Mouse (Mus musculus) myocyte (in vitro differentiated cells): ENCODE measurements around the gene Nup214.

Experiments
- CEBPB ChIP-seq: IDR thresholded peaks from 2 replicates; pipeline ENCODE4 v1.6.1; 2011; ENCODE audit warnings: mild to moderate bottlenecking, moderate library complexity; ENCODE audit not compliant: poor library complexity, insufficient read depth, severe bottlenecking
- E2F4 ChIP-seq: IDR thresholded peaks from one replicate; pipeline ENCODE4 v1.6.1; 2011; ENCODE audit warnings: mild to moderate bottlenecking, control low read depth, moderate library complexity; ENCODE audit not compliant: insufficient read depth
- MAX ChIP-seq: IDR thresholded peaks from one replicate; pipeline ENCODE4 v1.6.1; 2011; ENCODE audit warnings: low read depth, mild to moderate bottlenecking, control low read depth
- MYOD1 ChIP-seq, 3 experiments: IDR thresholded peaks; one replicate each; pipeline ENCODE4 v1.6.1; 2011; ENCODE audit warnings: control low read depth in 2 of 3, low read depth in 2 of 3, mild to moderate bottlenecking in 2 of 3, moderate library complexity in 1 of 3; ENCODE audit not compliant: insufficient read length in 2 of 3, control insufficient read depth in 1 of 3
- MYOG ChIP-seq, 3 experiments: IDR thresholded peaks; one replicate each; pipeline ENCODE4 v1.6.1; 2011; ENCODE audit warnings: control low read depth in 2 of 3, low read depth in 2 of 3, mild to moderate bottlenecking in 2 of 3; ENCODE audit not compliant: insufficient read length in 2 of 3, control insufficient read depth in 1 of 3, insufficient read depth in 1 of 3
- POLR2A ChIP-seq: IDR thresholded peaks from one replicate; pipeline ENCODE4 v1.6.1; 2011; ENCODE audit warnings: low read depth, mild to moderate bottlenecking, control low read depth, moderate library complexity; ENCODE audit not compliant: insufficient read length
- POLR2AphosphoS2 ChIP-seq: IDR thresholded peaks from one replicate; pipeline ENCODE4 v1.6.1; 2011; ENCODE audit warnings: low read depth, control low read depth; ENCODE audit not compliant: insufficient read length
- REST ChIP-seq: IDR thresholded peaks from one replicate; pipeline ENCODE4 v1.6.1; 2011; ENCODE audit warnings: mild to moderate bottlenecking, control low read depth, moderate library complexity; ENCODE audit not compliant: insufficient read depth, insufficient read length
- TCF12 ChIP-seq: IDR thresholded peaks from one replicate; pipeline ENCODE4 v1.6.1; 2011; ENCODE audit warnings: mild to moderate bottlenecking, control low read depth; ENCODE audit not compliant: poor library complexity, insufficient read depth, severe bottlenecking

- TF ChIP-seq POLR2A (no peak), MYOG (IDR thresholded peaks at IDR 0.05; ENCODE audit: control insufficient read depth in 1 of 3, insufficient read depth in 1 of 3, insufficient read length in 2 of 3, low read depth in 2 of 3) (no peak), MYOD1 (IDR thresholded peaks at IDR 0.05; ENCODE audit: control insufficient read depth in 1 of 3, insufficient read length in 2 of 3, low read depth in 2 of 3) (no peak), REST (no peak), POLR2AphosphoS2 (no peak), TCF12 (no peak), MAX (no peak), CEBPB (no peak), E2F4 (no peak)
Measured at GRCm38 (mm10) chr2:32083159-32084011, 109.1 kb downstream of the Nup214 start.
